Mouse (Mus musculus): ENCODE measurements around the gene Stat4. TPM values are rescaled to one million over a fixed set of nuclear protein-coding genes. Genes with fewer than 3 reads are reported as not detected.

Gene Stat4
- polyA plus RNA-seq, 1 experiment, result not detected

- H3ac ChIP-seq (ENCODE audit: control insufficient read depth, insufficient read length), result no peak overlapping the region
- H3K79me2 ChIP-seq (ENCODE audit: control insufficient read depth, insufficient read depth), result no peaks in the 10 kb centered on the region
- H3K27me3 ChIP-seq (ENCODE audit: control insufficient read depth, insufficient read depth, insufficient read length), result no peaks in the 10 kb centered on the region
- no peak overlapping the region for H3K4me2 ChIP-seq (ENCODE audit: low read depth)
- TF ChIP-seq MYOG (IDR thresholded peaks at IDR 0.05; ENCODE audit: control insufficient read depth in 1 of 3, insufficient read depth in 1 of 3, insufficient read length in 2 of 3, low read depth in 2 of 3), result no peak
- no peak for TF ChIP-seq CEBPB (IDR thresholded peaks at IDR 0.05; ENCODE audit: insufficient read depth, poor library complexity, severe bottlenecking)
- no peak for TF ChIP-seq TCF3 (IDR thresholded peaks at IDR 0.05; ENCODE audit: insufficient read length, low read depth)
- no peak for TF ChIP-seq MAX (IDR thresholded peaks at IDR 0.05; ENCODE audit: low read depth)
- TF ChIP-seq MYOD1 (IDR thresholded peaks at IDR 0.05; ENCODE audit: control insufficient read depth in 1 of 3, insufficient read length in 2 of 3, low read depth in 2 of 3), result no peak
- TF ChIP-seq SRF (IDR thresholded peaks at IDR 0.05; ENCODE audit: control insufficient read depth, insufficient read length, low read depth), result no peak
- TF ChIP-seq REST (IDR thresholded peaks at IDR 0.05; ENCODE audit: insufficient read depth, insufficient read length), result no peak
- peaks cover 3% of the 10 kb centered on the region for H3K36me3 ChIP-seq (ENCODE audit: control insufficient read depth, insufficient read depth)
- no peak overlapping the region for H3K4me3 ChIP-seq
These were observed 166.0 kb downstream of the Stat4 start for GRCm38 (mm10) chr1:52152936-52153335.

- Histone ChIP-seq H3K79me2 (ENCODE audit: control insufficient read depth, insufficient read depth) (no peaks in the 10 kb centered on the region), H3ac (ENCODE audit: control insufficient read depth, insufficient read length) (no peak overlapping the region), H3K4me2 (ENCODE audit: low read depth) (no peak overlapping the region), H3K4me3 (no peak overlapping the region), H3K36me3 (ENCODE audit: control insufficient read depth, insufficient read depth) (peaks cover 3% of the 10 kb centered on the region), H3K27me3 (ENCODE audit: control insufficient read depth, insufficient read depth, insufficient read length) (no peaks in the 10 kb centered on the region)
- no peak for TF ChIP-seq POLR2A (IDR thresholded peaks at IDR 0.05; ENCODE audit: insufficient read length, low read depth)
- TF ChIP-seq MYOG (IDR thresholded peaks at IDR 0.05; ENCODE audit: control insufficient read depth in 1 of 3, insufficient read depth in 1 of 3, insufficient read length in 2 of 3, low read depth in 2 of 3), result no peak
- no peak for TF ChIP-seq POLR2AphosphoS2 (IDR thresholded peaks at IDR 0.05; ENCODE audit: insufficient read length, low read depth)
- no peak for TF ChIP-seq E2F4 (IDR thresholded peaks at IDR 0.05; ENCODE audit: insufficient read depth)
- TF ChIP-seq MAX (IDR thresholded peaks at IDR 0.05; ENCODE audit: low read depth), result no peak
- no peak for TF ChIP-seq MYOD1 (IDR thresholded peaks at IDR 0.05; ENCODE audit: control insufficient read depth in 1 of 3, insufficient read length in 2 of 3, low read depth in 2 of 3)
- TF ChIP-seq REST (IDR thresholded peaks at IDR 0.05; ENCODE audit: insufficient read depth, insufficient read length), result no peak
- TF ChIP-seq CEBPB (IDR thresholded peaks at IDR 0.05; ENCODE audit: insufficient read depth, poor library complexity, severe bottlenecking), result no peak
- TF ChIP-seq TCF3 (IDR thresholded peaks at IDR 0.05; ENCODE audit: insufficient read length, low read depth), result no peak
- TF ChIP-seq TCF12 (IDR thresholded peaks at IDR 0.05; ENCODE audit: insufficient read depth, poor library complexity, severe bottlenecking), result no peak
- TF ChIP-seq USF1 (IDR thresholded peaks at IDR 0.05; ENCODE audit: low read depth), result no peak
- no peak for TF ChIP-seq SRF (IDR thresholded peaks at IDR 0.05; ENCODE audit: control insufficient read depth, insufficient read length, low read depth)
These were observed 167.9 kb downstream of the Stat4 start for GRCm38 (mm10) chr1:52154890-52155289.

GRCm38 (mm10) chr1:52156351-52156750 lies 169.4 kb downstream of the Stat4 start:
- Histone ChIP-seq H3ac (ENCODE audit: control insufficient read depth, insufficient read length) (no peak overlapping the region), H3K27me3 (ENCODE audit: control insufficient read depth, insufficient read depth, insufficient read length) (no peaks in the 10 kb centered on the region), H3K4me2 (ENCODE audit: low read depth) (no peak overlapping the region), H3K36me3 (ENCODE audit: control insufficient read depth, insufficient read depth) (peaks cover 3% of the 10 kb centered on the region), H3K4me3 (no peak overlapping the region), H3K79me2 (ENCODE audit: control insufficient read depth, insufficient read depth) (no peaks in the 10 kb centered on the region)
- TF ChIP-seq TCF12 (IDR thresholded peaks at IDR 0.05; ENCODE audit: insufficient read depth, poor library complexity, severe bottlenecking) (no peak), MAX (IDR thresholded peaks at IDR 0.05; ENCODE audit: low read depth) (no peak), MYOD1 (IDR thresholded peaks at IDR 0.05; ENCODE audit: control insufficient read depth in 1 of 3, insufficient read length in 2 of 3, low read depth in 2 of 3) (no peak), POLR2A (IDR thresholded peaks at IDR 0.05; ENCODE audit: insufficient read length, low read depth) (no peak), REST (IDR thresholded peaks at IDR 0.05; ENCODE audit: insufficient read depth, insufficient read length) (no peak), USF1 (IDR thresholded peaks at IDR 0.05; ENCODE audit: low read depth) (no peak), TCF3 (IDR thresholded peaks at IDR 0.05; ENCODE audit: insufficient read length, low read depth) (no peak), POLR2AphosphoS2 (IDR thresholded peaks at IDR 0.05; ENCODE audit: insufficient read length, low read depth) (no peak), MYOG (IDR thresholded peaks at IDR 0.05; ENCODE audit: control insufficient read depth in 1 of 3, insufficient read depth in 1 of 3, insufficient read length in 2 of 3, low read depth in 2 of 3) (no peak), E2F4 (IDR thresholded peaks at IDR 0.05; ENCODE audit: insufficient read depth) (no peak), SRF (IDR thresholded peaks at IDR 0.05; ENCODE audit: control insufficient read depth, insufficient read length, low read depth) (no peak), CEBPB (IDR thresholded peaks at IDR 0.05; ENCODE audit: insufficient read depth, poor library complexity, severe bottlenecking) (no peak)

Other genes with a start within 250 kb of the Stat4 start
- 7.1 TPM for gene Myo1b, start 71.1 kb upstream of the Stat4 start, polyA plus RNA-seq (2012; fragmentation: generic; extraction: Trizol)
- gene Stat1, start 132.3 kb downstream of the Stat4 start, polyA plus RNA-seq (2012; fragmentation: generic; extraction: Trizol), result 8.1 TPM
- gene Gls, start 246.1 kb downstream of the Stat4 start, polyA plus RNA-seq (2012; fragmentation: generic; extraction: Trizol), result 15.1 TPM

Measured in myocyte (in vitro differentiated cells).